Mouse (Mus musculus) forebrain, postnatal 0 days (tissue): ENCODE measurements around the gene Mog. TPM values are rescaled to one million over a fixed set of nuclear protein-coding genes. Genes with fewer than 3 reads are reported as not detected.

Experiments
- ATAC-seq: fragments of 200-750 bp; cut with Nextera tagmentation; 2 replicates; pipeline ENCODE4 v1.8.0; 2017; ENCODE audit warnings: mild to moderate bottlenecking, moderate library complexity
- DNase-seq: peaks from one replicate; pipeline ENCODE4 v3.0.0-alpha.2; 2015
- H3K27ac ChIP-seq: fragments of 300-500 bp; sonication (generic); 2 replicates; pipeline ENCODE4 v1.5.1; 2014; ENCODE audit warnings: low read depth, mild to moderate bottlenecking, antibody characterized with exemption, low read length, moderate library complexity, mixed read lengths
- H3K27me3 ChIP-seq: fragments of 300-500 bp; sonication (generic); 2 replicates; pipeline ENCODE4 v1.6.1; 2014; ENCODE audit warnings: mild to moderate bottlenecking, low read length, mixed read lengths; ENCODE audit not compliant: insufficient read depth
- H3K36me3 ChIP-seq: fragments of 300-500 bp; sonication (generic); 2 replicates; pipeline ENCODE4 v1.6.1; 2014; ENCODE audit warnings: mild to moderate bottlenecking, moderate library complexity; ENCODE audit not compliant: insufficient read depth
- H3K4me1 ChIP-seq: fragments of 300-500 bp; sonication (generic); 2 replicates; pipeline ENCODE4 v1.6.1; 2014; ENCODE audit warnings: antibody characterized with exemption; ENCODE audit not compliant: insufficient read depth
- H3K4me2 ChIP-seq: fragments of 300-500 bp; sonication (generic); 2 replicates; pipeline ENCODE4 v1.6.1; 2014; ENCODE audit warnings: low read depth, mild to moderate bottlenecking, moderate library complexity
- H3K4me3 ChIP-seq: fragments of 300-500 bp; sonication (generic); 2 replicates; pipeline ENCODE4 v1.5.1; 2014; ENCODE audit warnings: low read depth, low read length, mixed read lengths
- H3K9ac ChIP-seq: fragments of 300-500 bp; sonication (generic); 2 replicates; pipeline ENCODE4 v1.6.1; 2014; ENCODE audit warnings: mild to moderate bottlenecking
- H3K9me3 ChIP-seq: fragments of 300-500 bp; sonication (generic); 2 replicates; pipeline ENCODE4 v1.6.1; 2016; ENCODE audit warnings: low read length
- CTCF ChIP-seq: sonication (generic); IDR thresholded peaks from 2 replicates; pipeline ENCODE4 v1.5.1; 2016; ENCODE audit warnings: antibody characterized with exemption, control low read depth, low read depth
- WGBS: fragments of 180-500 bp; shearing (Covaris S2); extraction: QIAGEN DNeasy Blood & Tissue Kit; methylation state at CpG from one replicate; pipeline ENCODE4 v1.1.7; 2014; 5-methylcytosine and 5-hydroxymethylcytosine counted together
- polyA plus RNA-seq: library from polyadenylated mRNA; unstranded; fragments of >200 nt; fragmentation: Nextera tagmentation; extraction: Ambion mirVana; gene quantifications from 2 replicates; pipeline ENCODE4 v1.2.1, GENCODE M21; 2015
- total RNA-seq: library from RNA; depleted of rRNA; stranded (reverse); fragments of >200 nt; gene quantifications from 2 replicates; pipeline ENCODE4 v1.2.3, GENCODE M21; 2014

Mog gene
- total and polyA plus RNA-seq, 2 experiments from 2014 or later, result 1.1 TPM; not detected in 1

DNA sequence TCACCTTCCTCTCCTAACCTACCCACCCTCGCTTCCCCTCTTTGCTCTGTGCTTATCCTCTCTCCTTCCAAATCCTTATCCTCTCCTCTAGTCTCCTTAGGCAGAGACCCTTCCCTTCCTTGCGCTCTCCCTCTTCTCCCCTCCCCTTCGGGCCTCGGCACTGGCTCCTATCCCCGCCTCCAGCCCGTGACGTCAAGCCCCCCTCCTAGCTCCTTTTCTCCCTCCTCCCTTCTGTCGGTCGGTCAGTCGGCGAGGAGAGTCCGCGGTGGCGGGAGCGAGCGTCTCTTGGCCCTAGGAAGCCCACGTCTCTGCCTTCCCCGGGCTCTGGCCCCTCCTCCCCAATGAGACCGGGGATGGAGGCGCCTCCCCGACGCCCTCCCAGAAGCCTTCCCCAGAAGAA lies 27.2 kb upstream of the Mog start:
- Histone ChIP-seq H3K4me3 (peak overlapping the region; percentile 69), H3K4me1 (peaks cover 7% of the 10 kb centered on the region; the same call in 1 of the 2 replicates), H3K9ac (peak overlapping the region; percentile 84), H3K4me2 (peak overlapping the region; percentile 84), H3K27me3 (no peaks in the 10 kb centered on the region), H3K36me3 (peaks cover 12% of the 10 kb centered on the region), H3K27ac (peak overlapping the region; percentile 86), H3K9me3 (no peaks in the 10 kb centered on the region)
- WGBS, result 2% methylated on average over 22 of the region's 22 CpGs
- DNase-seq (peak; percentile 92), ATAC-seq (peak; percentile 67)
- no peak for TF ChIP-seq CTCF

- peaks cover 7% of the 10 kb centered on the region; the same call in 1 of the 2 replicates for H3K4me1 ChIP-seq
- H3K9me3 ChIP-seq, result no peaks in the 10 kb centered on the region
- H3K36me3 ChIP-seq, result peaks cover 6% of the 10 kb centered on the region
- no peaks in the 10 kb centered on the region for H3K27me3 ChIP-seq
- 3% methylated on average over 39 of the region's 39 CpGs for WGBS
- peak overlapping the region; percentile 69 for H3K4me3 ChIP-seq
- DNase-seq (peak; percentile 74), ATAC-seq (peak; percentile 13)
- H3K4me2 ChIP-seq, result peak overlapping the region; percentile 84
- TF ChIP-seq CTCF, result peak; percentile 75
- H3K9ac ChIP-seq, result peak overlapping the region; percentile 84
- peak overlapping the region; percentile 86 for H3K27ac ChIP-seq
Measured at GRCm38 (mm10) chr17:37049570-37050310, 26.5 kb upstream of the Mog start.

DNA sequence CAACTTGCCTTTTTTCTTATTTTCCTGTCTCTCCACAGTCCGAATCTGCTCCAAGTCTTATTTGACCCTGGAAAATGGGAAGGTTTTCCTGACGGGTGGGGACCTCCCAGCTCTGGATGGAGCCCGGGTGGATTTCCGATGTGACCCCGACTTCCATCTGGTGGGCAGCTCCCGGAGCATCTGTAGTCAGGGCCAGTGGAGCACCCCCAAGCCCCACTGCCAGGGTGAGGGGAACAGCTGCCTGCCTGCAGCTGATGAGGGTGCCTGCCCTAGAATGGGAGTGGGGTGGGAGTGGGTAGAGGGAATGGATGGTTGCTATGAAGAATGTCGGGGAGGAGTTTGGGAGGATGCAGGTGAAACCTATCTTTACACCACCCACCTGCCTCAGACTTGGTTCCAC lies 25.2 kb upstream of the Mog start:
- no peaks in the 10 kb centered on the region for H3K9me3 ChIP-seq
- WGBS, result 71% methylated on average over 7 of the region's 7 CpGs

GRCm38 (mm10) chr17:37047981-37048380 lies 24.8 kb upstream of the Mog start:
- peak overlapping the region; percentile 72; the same call in 1 of the 2 replicates for H3K27ac ChIP-seq
- H3K9me3 ChIP-seq, result no peaks in the 10 kb centered on the region
- peak; percentile 74 for TF ChIP-seq CTCF
- H3K4me1 ChIP-seq, result peaks cover 7% of the 10 kb centered on the region; the same call in 1 of the 2 replicates
- no peaks in the 10 kb centered on the region for H3K36me3 ChIP-seq
- no peaks in the 10 kb centered on the region for H3K27me3 ChIP-seq
- peak overlapping the region; percentile 84 for H3K4me2 ChIP-seq
- peak overlapping the region; percentile 98; the same call in 1 of the 2 replicates for H3K9ac ChIP-seq
- H3K4me3 ChIP-seq, result peak overlapping the region; percentile 95
- ATAC-seq (no peak; the same call in 1 of the 2 replicates), DNase-seq (peak; percentile 69)
- WGBS, result 19% methylated on average over 3 of the region's 3 CpGs

More for the DNA sequence above, 25.2 kb upstream of the Mog start:
- DNase-seq (no peak), ATAC-seq (no peak)
- H3K9ac ChIP-seq, result 0 out of 2 replicates have a peak overlapping the region, but pooled peaks have one; percentile 18
- peak overlapping the region; percentile 21 for H3K4me3 ChIP-seq
- peak overlapping the region; percentile 84 for H3K4me2 ChIP-seq
- no peaks in the 10 kb centered on the region for H3K36me3 ChIP-seq
- H3K4me1 ChIP-seq, result peaks cover 7% of the 10 kb centered on the region; the same call in 1 of the 2 replicates
- no peak for TF ChIP-seq CTCF
- H3K27ac ChIP-seq, result no peak overlapping the region
- H3K27me3 ChIP-seq, result no peaks in the 10 kb centered on the region

DNA sequence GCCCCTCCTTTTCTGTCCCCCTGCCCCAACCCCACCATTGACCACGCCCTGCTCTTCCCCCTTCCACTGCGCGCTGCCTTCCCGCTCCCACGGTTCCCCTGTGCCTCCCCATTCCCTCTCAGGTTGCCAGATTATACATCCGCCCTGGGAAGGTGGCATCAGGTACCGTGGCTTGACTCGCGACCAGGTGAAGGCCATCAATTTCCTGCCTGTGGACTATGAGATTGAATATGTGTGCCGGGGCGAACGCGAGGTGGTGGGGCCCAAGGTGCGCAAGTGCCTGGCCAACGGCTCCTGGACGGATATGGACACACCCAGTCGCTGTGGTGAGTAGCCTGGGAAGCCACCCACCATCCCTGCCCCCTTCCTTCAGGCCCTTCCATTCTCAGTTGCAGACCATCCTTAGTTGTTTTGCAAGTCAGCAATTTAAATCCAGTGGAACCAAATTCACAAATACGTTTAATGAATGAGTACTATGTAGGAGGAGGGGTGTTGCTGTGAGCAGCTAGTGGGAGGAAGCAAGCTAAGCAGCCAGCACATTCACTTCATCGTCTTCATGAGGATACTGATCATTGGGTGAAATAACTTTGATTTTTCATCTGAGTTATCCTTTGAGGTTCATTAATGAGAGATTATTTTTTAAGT lies 24.3 kb upstream of the Mog start:
- no peaks in the 10 kb centered on the region for H3K27me3 ChIP-seq
- WGBS, result 19% methylated on average over 19 of the region's 19 CpGs
- peak overlapping the region; percentile 95 for H3K4me3 ChIP-seq
- no peak for ATAC-seq
- TF ChIP-seq CTCF, result no peak
- H3K4me2 ChIP-seq, result peak overlapping the region; percentile 84
- no peak for DNase-seq
- H3K9ac ChIP-seq, result peak overlapping the region; percentile 98
- H3K4me1 ChIP-seq, result peaks cover 7% of the 10 kb centered on the region; the same call in 1 of the 2 replicates
- peak overlapping the region; percentile 72 for H3K27ac ChIP-seq
- H3K9me3 ChIP-seq, result no peaks in the 10 kb centered on the region
- no peaks in the 10 kb centered on the region for H3K36me3 ChIP-seq

DNA sequence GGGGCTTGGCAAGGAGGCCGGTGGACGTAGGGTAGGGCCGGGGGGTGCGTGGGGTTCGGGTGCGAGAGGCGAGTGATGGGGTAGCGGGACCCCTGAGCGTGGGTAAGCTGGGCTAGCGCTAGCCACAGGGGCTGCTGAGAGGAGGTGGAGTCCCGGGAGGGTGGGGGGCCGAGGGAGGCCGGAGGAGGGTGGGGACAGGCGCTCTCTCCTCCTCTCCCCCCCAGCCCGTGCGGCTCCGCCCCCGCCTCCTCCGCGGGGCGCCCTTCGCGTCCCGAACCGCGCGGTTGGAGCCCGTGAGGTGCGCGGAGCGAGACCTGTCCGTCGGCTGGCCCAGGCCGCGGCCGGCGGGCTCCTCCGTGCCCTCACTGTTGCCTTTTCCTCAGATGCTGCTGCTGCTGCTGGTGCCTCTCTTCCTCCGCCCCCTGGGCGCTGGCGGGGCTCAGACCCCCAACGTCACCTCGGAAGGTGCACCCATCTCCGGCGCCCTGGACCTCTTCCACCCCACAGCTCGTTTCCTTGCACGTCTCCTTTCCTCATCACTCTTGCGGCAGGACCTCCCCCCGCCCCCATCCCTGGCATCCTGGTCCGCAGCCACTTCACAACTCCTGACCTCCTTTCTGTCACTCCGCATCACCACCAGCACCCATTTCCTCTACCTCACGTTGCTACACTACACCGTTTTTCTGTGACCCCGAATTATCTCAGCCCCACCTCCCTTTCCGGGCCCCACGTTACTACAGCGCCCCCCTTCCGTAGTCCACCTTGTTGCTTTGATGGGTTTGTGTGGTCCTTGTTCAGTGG lies 23.3 kb upstream of the Mog start:
- Histone ChIP-seq H3K4me3 (peak overlapping the region; percentile 95), H3K4me2 (peak overlapping the region; percentile 84), H3K4me1 (peaks cover 7% of the 10 kb centered on the region; the same call in 1 of the 2 replicates), H3K9me3 (no peaks in the 10 kb centered on the region), H3K27ac (peak overlapping the region; percentile 94), H3K9ac (peak overlapping the region; percentile 98), H3K36me3 (no peaks in the 10 kb centered on the region), H3K27me3 (no peaks in the 10 kb centered on the region)
- peak; percentile 75 for DNase-seq
- peak; percentile 57 for ATAC-seq
- TF ChIP-seq CTCF, result peak; percentile 65
- under 1% methylated on average over 24 of the region's 58 CpGs for WGBS
